Mouse (Mus musculus): ENCODE data around the gene Col4a1.

Gene Col4a1

DNA sequence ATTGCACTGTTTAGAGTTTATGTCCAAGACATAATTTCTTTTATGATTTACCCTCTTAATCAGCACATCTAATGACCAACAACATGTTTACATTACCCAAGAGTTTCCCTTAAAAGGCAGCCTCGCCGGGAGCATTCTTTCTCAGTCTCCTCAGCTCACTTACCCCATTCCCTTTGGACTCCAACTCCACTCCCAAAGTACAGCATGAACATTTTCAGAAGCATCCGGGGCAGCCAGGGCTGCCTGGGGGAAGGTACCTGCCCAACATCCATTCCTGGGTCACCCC lies 13.4 kb downstream of the Col4a1 start:
- DNase-seq (ENCODE audit: low read depth in 1 of 2, low spot score in 2 of 2): no peak

DNA sequence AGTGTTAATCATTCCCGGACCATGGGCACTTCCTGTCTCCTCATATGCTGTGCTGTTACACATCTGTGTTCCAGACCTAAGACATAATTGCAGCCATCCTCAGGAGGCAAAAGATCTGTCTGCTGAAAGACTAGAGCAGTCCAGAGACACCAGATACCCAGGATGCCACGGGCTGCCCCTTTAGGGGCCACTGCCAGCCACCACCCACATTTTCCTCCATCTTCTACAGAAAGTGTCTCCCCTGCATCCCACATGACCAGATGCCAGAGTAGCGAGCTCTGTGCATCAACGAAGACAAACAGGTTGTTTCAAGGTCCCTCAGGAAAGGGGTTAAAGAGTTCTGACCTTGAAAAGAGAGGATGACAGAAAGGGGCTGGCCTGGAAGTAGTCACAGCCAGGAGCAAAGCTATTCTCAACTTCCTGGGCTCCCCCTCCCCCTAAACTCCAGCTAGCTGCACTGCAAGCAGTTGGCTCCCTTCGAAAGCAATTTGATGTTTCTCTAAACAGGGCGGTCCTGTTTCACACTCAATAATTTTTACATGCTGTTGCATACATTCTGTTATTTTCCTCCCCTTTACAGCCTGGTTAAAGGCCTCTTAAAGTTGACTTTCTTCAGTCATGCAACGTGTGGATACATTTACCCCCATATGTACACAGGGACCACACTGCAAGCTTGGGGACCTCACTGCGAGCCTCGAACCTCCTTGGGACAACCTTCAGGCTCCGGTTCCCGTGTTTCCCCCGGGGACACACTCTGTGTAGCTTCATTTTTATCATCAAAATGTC lies 13.9 kb downstream of the Col4a1 start:
- DNase-seq (ENCODE audit: low read depth in 1 of 2, low spot score in 2 of 2): no peak

GRCm38 (mm10) chr8:11297141-11297838 lies 15.3 kb downstream of the Col4a1 start:
- DNase-seq (ENCODE audit: low read depth in 1 of 2, low spot score in 2 of 2): no peak

DNA sequence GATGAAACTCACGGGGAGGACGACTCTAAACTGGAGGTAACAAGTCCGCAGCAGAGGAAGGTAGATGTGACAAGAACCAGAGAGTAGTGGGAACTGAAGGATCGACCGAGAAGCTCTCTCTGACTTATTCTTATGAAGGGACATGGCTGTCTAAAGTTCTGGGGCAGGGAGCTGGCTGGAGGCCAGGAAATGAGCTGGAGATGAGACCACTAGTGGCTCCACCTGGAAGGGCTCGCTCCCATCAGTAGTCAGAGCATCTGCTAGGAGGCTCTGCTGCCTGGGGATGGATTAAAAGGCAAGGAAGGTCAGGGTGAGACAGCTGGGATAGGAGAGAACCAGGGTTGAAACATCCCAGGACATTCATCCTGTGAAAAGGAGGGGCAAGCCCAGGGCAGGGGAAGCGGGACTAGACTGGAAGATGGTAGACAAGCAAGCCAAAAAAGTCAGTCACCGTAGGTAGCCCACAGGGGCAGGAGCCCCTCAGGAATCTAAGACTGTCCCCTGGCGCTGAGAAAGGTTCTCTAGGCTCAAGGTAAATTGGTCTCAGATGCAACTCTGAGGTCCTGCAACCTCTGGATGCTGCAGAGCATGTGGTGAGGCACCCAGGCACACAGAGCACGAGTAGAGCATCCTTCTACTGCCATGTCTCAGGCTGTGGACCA lies 16.2 kb downstream of the Col4a1 start:
- DNase-seq (ENCODE audit: low read depth in 1 of 2, low spot score in 2 of 2): no peak

- DNase-seq (ENCODE audit: low read depth in 1 of 2, low spot score in 2 of 2): no peak
Measured at GRCm38 (mm10) chr8:11292611-11293010, 20.0 kb downstream of the Col4a1 start.

GRCm38 (mm10) chr8:11290533-11290932 lies 22.1 kb downstream of the Col4a1 start:
- DNase-seq (ENCODE audit: low read depth in 1 of 2, low spot score in 2 of 2): no peak

- DNase-seq (ENCODE audit: low read depth in 1 of 2, low spot score in 2 of 2): no peak
Measured at GRCm38 (mm10) chr8:11288286-11288685, 24.3 kb downstream of the Col4a1 start.

- DNase-seq (ENCODE audit: low read depth in 1 of 2, low spot score in 2 of 2): no peak
Measured at GRCm38 (mm10) chr8:11287139-11287538, 25.5 kb downstream of the Col4a1 start.

- no peak for DNase-seq (ENCODE audit: low read depth in 1 of 2, low spot score in 2 of 2)
Measured at GRCm38 (mm10) chr8:11285437-11285836, 27.2 kb downstream of the Col4a1 start.

GRCm38 (mm10) chr8:11283217-11283616 lies 29.4 kb downstream of the Col4a1 start:
- no peak for DNase-seq (ENCODE audit: low read depth in 1 of 2, low spot score in 2 of 2)

DNA sequence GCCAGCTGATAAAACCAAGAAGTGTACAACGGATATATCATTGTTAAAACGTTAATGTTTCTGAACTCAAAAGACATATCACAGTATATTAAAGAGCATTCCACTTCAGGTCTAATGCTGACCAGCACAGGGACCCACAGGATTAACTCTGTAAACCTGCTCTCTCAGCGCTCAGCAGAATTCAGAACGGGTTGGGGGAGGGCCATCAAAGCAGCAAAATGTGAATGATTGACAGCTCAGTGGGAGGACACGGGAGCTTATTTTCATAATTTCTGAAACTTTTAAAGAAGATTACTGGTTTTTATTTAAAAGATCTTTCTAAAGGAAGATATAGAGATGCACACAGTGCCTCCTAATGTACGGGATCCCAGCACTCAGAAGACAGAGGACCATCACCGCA lies 29.9 kb downstream of the Col4a1 start:
- no peak for DNase-seq (ENCODE audit: low read depth in 1 of 2, low spot score in 2 of 2)

GRCm38 (mm10) chr8:11282139-11282538 lies 30.5 kb downstream of the Col4a1 start:
- no peak for DNase-seq (ENCODE audit: low read depth in 1 of 2, low spot score in 2 of 2)

DNA sequence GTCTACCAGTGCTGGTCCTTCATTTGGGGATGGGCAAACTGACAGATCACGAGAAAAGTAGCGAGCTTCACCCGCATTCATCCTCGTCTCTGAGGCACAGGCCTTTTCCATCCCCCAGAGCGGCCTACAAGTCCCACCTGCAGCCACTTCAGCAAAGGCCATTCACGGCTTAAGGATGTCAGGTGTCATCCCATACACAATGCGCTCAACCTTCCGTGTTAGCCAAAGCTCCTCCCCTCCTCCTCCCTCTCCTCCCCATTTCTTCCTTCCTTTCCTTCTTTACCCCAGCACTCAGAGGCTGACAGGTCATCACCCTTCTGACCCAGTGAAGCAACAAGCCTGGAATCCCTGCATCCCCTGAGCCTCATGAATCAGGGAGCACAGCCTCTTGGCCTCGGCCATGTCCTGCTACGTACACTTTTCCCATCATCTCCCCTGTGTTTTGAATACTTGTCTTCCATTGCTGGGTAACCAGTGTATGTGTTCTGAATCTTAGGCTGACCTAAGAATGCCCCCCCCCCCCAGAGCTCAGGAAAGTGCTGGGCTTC lies 31.8 kb downstream of the Col4a1 start:
- no peak for DNase-seq (ENCODE audit: low read depth in 1 of 2, low spot score in 2 of 2)

GRCm38 (mm10) chr8:11279296-11279826 lies 33.3 kb downstream of the Col4a1 start:
- DNase-seq (ENCODE audit: low read depth in 1 of 2, low spot score in 2 of 2): no peak

DNA sequence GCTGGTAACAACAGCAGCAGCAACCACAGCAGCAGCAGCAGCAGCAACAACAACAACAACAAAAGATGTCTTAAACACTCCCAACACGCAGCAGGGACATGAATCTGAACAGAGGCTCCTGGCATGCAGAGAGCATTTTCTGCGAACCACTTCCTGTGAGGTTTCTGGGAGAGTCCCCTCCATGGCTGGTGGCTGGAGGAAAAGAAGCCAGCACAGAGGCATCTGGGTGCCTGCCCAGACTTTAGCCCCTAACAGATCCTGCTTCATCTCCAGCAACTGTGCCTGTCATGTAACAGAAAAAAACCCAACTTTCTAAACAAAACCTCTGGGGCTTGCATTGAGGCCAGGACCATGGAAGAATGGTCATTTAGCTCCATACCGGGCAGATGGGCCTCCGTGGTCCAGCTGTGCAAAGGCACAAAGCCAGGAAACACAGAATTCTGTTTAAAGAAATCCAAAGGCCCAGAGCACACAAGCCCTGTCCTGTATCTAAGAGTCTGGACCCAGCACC lies 34.5 kb downstream of the Col4a1 start:
- DNase-seq (ENCODE audit: low read depth in 1 of 2, low spot score in 2 of 2): no peak

DNA sequence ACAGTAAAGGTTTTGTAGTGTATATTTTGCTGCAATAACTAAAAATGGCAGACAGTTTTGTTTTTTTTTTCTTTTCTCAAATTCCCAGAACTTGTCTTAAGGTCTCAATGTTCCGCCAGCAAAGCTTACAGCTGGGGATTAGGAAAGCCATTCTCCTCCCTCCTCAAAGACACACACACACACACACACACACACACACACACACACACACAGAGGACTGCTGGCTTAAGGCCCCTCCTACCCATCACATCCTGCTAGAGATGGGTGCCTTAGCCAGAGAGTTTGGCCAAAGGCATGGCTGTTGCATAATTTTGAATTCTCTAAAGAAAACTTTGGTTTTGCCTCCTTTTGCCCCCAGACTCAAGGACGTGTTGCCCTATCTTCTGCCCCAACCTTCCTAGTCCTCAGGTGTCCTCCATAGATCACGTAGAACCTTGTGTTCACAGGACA lies 35.0 kb downstream of the Col4a1 start:
- DNase-seq (ENCODE audit: low read depth in 1 of 2, low spot score in 2 of 2): no peak

GRCm38 (mm10) chr8:11276286-11276685 lies 36.3 kb downstream of the Col4a1 start:
- no peak for DNase-seq (ENCODE audit: low read depth in 1 of 2, low spot score in 2 of 2)

- no peak for DNase-seq (ENCODE audit: low read depth in 1 of 2, low spot score in 2 of 2)
Measured at GRCm38 (mm10) chr8:11274415-11274814, 38.2 kb downstream of the Col4a1 start.

- no peak for DNase-seq (ENCODE audit: low read depth in 1 of 2, low spot score in 2 of 2)
Measured at GRCm38 (mm10) chr8:11273506-11274158, 39.0 kb downstream of the Col4a1 start.

DNA sequence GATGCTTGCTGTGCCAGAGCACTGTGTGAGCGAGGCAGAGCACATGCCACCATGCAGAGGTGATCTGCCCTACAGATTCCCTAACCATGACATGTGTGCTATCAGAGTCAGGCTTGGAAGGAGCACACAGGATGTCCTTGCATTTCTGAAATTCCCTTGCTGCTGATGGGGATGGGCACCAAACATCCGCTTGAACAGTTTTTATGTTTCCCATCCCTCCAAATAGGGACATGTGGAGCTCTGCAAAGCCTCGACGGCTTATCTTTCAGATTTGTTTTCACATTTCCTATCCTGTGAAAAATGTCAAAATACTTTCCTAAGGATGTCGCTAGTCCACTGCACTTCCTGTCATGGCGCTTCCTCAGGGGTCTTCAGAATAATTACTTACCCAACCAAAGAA lies 40.4 kb downstream of the Col4a1 start:
- DNase-seq (ENCODE audit: low read depth in 1 of 2, low spot score in 2 of 2): no peak

DNA sequence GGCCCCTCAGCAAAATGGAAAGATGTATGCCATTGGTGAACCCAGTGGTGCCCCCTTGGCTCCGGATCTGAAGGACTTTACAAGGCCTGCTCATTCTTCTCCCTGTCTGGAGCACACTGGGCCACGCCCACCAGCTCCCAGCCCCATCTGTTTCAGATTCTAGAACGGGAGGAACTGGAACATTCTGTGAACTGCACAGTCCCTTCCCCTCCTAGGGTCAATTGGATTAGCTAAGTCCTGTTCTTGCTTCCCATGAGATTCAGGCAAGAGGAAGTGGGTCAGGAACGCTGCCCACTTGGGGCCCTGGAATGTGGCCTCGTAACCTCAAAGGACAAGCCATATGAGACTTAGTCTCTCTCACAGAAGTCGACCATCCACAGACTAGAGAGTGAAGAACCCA lies 41.8 kb downstream of the Col4a1 start:
- DNase-seq (ENCODE audit: low read depth in 1 of 2, low spot score in 2 of 2): no peak
